Mouse (Mus musculus) intestine, postnatal 0 days (tissue): ENCODE results near the gene Paqr8. TPM values are rescaled to one million over a fixed set of nuclear protein-coding genes. Genes with fewer than 3 reads are reported as not detected.
"Not testable (repeated sequence)": the region's sequence is repeated elsewhere in the genome, so short reads cannot be mapped to it uniquely, and the experiment has no call there.

ENCODE experiments used
- ATAC-seq: fragments of 200-750 bp; cut with Nextera tagmentation; 2 replicates; pipeline ENCODE4 v1.8.0; 2017; ENCODE audit warnings: mild to moderate bottlenecking, moderate TSS enrichment, moderate library complexity
- H3K27ac ChIP-seq: fragments of 300-500 bp; sonication (generic); 2 replicates; pipeline ENCODE4 v1.5.1; 2014; ENCODE audit warnings: mild to moderate bottlenecking, low read depth, low read length, moderate library complexity
- H3K27me3 ChIP-seq: fragments of 300-500 bp; sonication (generic); replicated peaks from 2 replicates; pipeline ENCODE4 v1.6.1; 2014; ENCODE audit warnings: low read length, mixed read lengths; ENCODE audit not compliant: control insufficient read depth, insufficient read depth
- H3K36me3 ChIP-seq: fragments of 300-500 bp; sonication (generic); 2 replicates; pipeline ENCODE4 v1.6.1; 2014; ENCODE audit warnings: mild to moderate bottlenecking, moderate library complexity; ENCODE audit not compliant: control insufficient read depth, insufficient read depth
- H3K4me1 ChIP-seq: fragments of 300-500 bp; sonication (generic); replicated peaks from 2 replicates; pipeline ENCODE4 v1.6.1; 2014; ENCODE audit warnings: antibody characterized with exemption, low read length, mixed read lengths; ENCODE audit not compliant: control insufficient read depth, insufficient read depth
- H3K4me2 ChIP-seq: fragments of 300-500 bp; sonication (generic); replicated peaks from 2 replicates; pipeline ENCODE4 v1.6.1; 2014; ENCODE audit warnings: low read depth, mild to moderate bottlenecking, moderate library complexity
- H3K4me3 ChIP-seq: fragments of 300-500 bp; sonication (generic); 2 replicates; pipeline ENCODE4 v1.5.1; 2014; ENCODE audit warnings: low read depth, low read length
- H3K9ac ChIP-seq: fragments of 300-500 bp; sonication (generic); 2 replicates; pipeline ENCODE4 v1.6.1; 2014; ENCODE audit warnings: mild to moderate bottlenecking, low read depth, low read length
- H3K9me3 ChIP-seq: fragments of 300-500 bp; sonication (generic); 2 replicates; pipeline ENCODE4 v1.6.1; 2016; ENCODE audit warnings: mixed run types; ENCODE audit not compliant: control insufficient read depth
- CTCF ChIP-seq: sonication (generic); IDR thresholded peaks from 2 replicates; pipeline ENCODE4 v1.5.1; 2016; ENCODE audit warnings: low read depth, mild to moderate bottlenecking, control low read depth, antibody characterized with exemption, moderate library complexity
- WGBS: fragments of 180-500 bp; shearing (Covaris S2); extraction: QIAGEN DNeasy Blood & Tissue Kit; methylation state at CpG from one replicate; pipeline ENCODE4 v1.1.7; 2014; 5-methylcytosine and 5-hydroxymethylcytosine counted together
- polyA plus RNA-seq: library from polyadenylated mRNA; unstranded; fragments of >200 nt; fragmentation: Nextera tagmentation; extraction: Ambion mirVana; gene quantifications from 2 replicates; pipeline ENCODE4 v1.2.1, GENCODE M21; 2015

Paqr8 gene
- polyA plus RNA-seq, 1 experiment from 2014 or later: 2.9 TPM

- 79% methylated on average over 5 of the region's 5 CpGs for WGBS
- TF ChIP-seq CTCF: no peak
- no peaks in the 10 kb centered on the region for H3K27me3 ChIP-seq
- H3K36me3 ChIP-seq: no peaks in the 10 kb centered on the region
- no peak overlapping the region for H3K4me3 ChIP-seq
- no peak for ATAC-seq
- no peak overlapping the region for H3K4me2 ChIP-seq
- H3K9me3 ChIP-seq: no peaks in the 10 kb centered on the region
- no peaks in the 10 kb centered on the region for H3K4me1 ChIP-seq
- H3K27ac ChIP-seq: no peak overlapping the region
- H3K9ac ChIP-seq: no peak overlapping the region
Observed at GRCm38 (mm10) chr1:20915608-20916007, 25.2 kb downstream of the Paqr8 start.

- no peaks in the 10 kb centered on the region for H3K9me3 ChIP-seq
- H3K9ac ChIP-seq: no peak overlapping the region
- 58% methylated on average over 6 of the region's 6 CpGs for WGBS
- no peak overlapping the region for H3K27ac ChIP-seq
- no peaks in the 10 kb centered on the region for H3K36me3 ChIP-seq
- H3K4me2 ChIP-seq: no peak overlapping the region
- H3K4me3 ChIP-seq: no peak overlapping the region
- no peak for ATAC-seq
- H3K4me1 ChIP-seq: no peaks in the 10 kb centered on the region
- no peaks in the 10 kb centered on the region for H3K27me3 ChIP-seq
- TF ChIP-seq CTCF: no peak
Observed at GRCm38 (mm10) chr1:20917496-20918050, 27.2 kb downstream of the Paqr8 start.

DNA sequence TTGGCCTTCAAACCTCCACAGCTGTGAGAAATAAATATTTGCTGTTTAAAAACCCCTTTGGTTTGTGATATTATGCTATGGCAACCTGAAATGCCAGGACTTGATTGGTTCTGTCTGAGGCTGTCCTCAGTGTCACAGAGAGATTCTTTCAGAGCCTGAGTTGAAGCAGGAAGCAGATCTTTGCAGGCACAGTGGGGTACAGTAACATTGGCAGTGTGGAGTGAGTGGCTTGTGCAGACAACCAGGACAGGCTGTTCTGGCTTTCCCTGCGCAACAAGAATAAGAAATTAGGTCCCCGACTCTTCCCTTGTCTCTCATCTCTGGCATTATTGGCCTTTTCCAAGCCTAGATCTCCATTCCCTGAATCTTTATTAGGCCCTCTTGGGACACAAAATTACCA lies 29.3 kb downstream of the Paqr8 start:
- no peak for ATAC-seq
- Histone ChIP-seq H3K9ac (no peak overlapping the region), H3K36me3 (no peaks in the 10 kb centered on the region), H3K4me1 (no peaks in the 10 kb centered on the region), H3K4me2 (no peak overlapping the region), H3K27ac (no peak overlapping the region), H3K9me3 (no peaks in the 10 kb centered on the region), H3K4me3 (no peak overlapping the region), H3K27me3 (no peaks in the 10 kb centered on the region)
- 91% methylated on average over 2 of the region's 2 CpGs for WGBS
- no peak for TF ChIP-seq CTCF

DNA sequence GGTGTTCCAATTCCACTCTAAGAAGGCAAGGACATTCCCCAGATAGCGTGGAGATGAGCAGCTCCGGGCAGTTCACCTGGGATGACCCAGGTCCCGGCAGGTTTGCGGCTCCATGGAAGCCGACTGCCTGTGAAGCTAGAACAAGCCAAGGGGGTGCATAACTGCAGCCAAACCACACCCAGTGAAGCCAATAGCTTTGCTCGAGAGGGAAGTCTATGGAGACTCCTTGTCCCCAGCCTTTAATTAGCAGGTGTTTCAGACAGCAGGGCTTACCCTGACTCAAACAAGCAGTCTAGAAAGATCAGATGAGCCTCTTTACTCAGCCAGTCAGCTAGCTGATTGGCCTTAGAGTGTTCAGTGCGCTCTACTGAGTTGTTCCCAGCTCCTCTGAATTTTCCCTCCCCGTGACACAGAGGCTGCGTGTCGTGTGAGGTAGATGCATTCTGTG lies 30.7 kb downstream of the Paqr8 start:
- Histone ChIP-seq H3K36me3 (no peaks in the 10 kb centered on the region), H3K27ac (no peak overlapping the region), H3K9me3 (no peaks in the 10 kb centered on the region), H3K9ac (no peak overlapping the region), H3K4me1 (no peaks in the 10 kb centered on the region), H3K4me3 (no peak overlapping the region), H3K27me3 (no peaks in the 10 kb centered on the region), H3K4me2 (no peak overlapping the region)
- ATAC-seq: no peak
- 81% methylated on average over 10 of the region's 10 CpGs for WGBS
- no peak for TF ChIP-seq CTCF

DNA sequence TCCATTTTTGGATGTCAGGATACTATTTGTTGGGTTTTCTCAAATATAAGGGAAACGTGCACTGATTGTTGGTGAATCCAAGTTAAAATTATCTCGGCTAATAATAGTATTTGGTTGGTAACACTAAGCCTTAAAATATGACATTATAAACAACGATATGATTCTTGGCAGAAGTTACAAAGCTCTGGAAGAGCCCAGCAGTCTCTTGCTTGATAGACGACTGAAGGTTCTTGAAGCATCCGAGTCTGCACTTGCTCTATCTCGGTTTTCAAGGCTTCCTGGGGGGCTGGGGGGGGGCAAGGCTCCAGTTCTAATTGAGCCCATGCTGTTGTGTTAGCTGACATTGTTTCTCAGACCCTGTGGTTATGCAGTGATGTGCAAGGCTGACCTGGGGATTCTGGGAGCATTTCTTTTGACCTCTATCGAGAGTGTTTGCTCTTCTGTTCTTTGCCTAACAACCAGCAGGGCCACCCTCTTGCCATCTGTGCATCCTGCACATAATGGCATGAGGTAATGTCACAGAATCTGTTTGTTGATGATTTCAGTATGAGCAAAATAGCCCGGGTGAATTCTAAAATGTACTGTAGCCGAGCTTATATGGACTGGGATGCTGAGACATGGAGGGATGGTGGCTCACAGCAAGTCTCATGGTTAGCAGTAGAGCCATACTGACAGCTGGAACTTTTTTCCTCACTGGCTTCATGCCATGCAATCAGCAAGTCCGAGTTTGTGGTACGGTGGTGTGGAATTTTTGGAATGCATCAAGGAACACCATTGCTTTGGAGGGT lies 32.4 kb downstream of the Paqr8 start:
- 44% methylated on average over 11 of the region's 11 CpGs for WGBS
- no peak overlapping the region; the same call in 1 of the 2 replicates for H3K4me2 ChIP-seq

DNA sequence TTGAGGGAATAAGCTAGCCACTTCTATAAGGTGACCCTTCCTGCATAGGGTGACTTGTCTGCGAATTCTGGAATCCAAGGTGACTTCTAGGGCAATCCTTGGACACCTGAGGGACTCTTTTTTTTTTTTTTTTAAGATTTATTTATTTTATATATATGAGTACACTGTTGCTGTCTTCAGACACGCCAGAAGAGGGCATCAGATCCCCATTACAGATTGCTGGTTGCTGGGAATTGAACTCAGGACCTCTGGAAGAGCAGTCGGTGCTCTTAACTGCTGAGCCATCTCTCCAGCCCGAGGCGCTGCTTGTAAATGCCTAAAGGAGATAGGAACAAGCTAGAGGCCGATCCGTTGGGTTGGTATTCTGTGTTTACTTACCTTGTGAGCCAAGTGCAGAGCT lies 34.9 kb downstream of the Paqr8 start:
- not testable (repeated sequence) for H3K27me3 ChIP-seq, ATAC-seq, H3K4me3 ChIP-seq, H3K9me3 ChIP-seq, H3K36me3 ChIP-seq, H3K9ac ChIP-seq, H3K27ac ChIP-seq, H3K4me2 ChIP-seq, H3K4me1 ChIP-seq
- WGBS: 75% methylated on average over 7 of the region's 7 CpGs
- 0 out of 2 replicates have a peak, but pooled peaks have one; percentile 13 for TF ChIP-seq CTCF

More for the DNA sequence above, 32.4 kb downstream of the Paqr8 start:
- H3K27me3 ChIP-seq: no peaks in the 10 kb centered on the region
- H3K27ac ChIP-seq: peak overlapping the region; percentile 21; the same call in 1 of the 2 replicates
- H3K4me3 ChIP-seq: no peak overlapping the region
- ATAC-seq: no peak
- TF ChIP-seq CTCF: no peak
- H3K9ac ChIP-seq: no peak overlapping the region
- no peaks in the 10 kb centered on the region for H3K36me3 ChIP-seq
- H3K4me1 ChIP-seq: no peaks in the 10 kb centered on the region
- no peaks in the 10 kb centered on the region for H3K9me3 ChIP-seq
